ENCODE assay signal across 9 mouse cellular contexts in genomic region chr13:104074731-104075130, GRCm38 (mm10). TPM values are rescaled to one million over a fixed set of nuclear protein-coding genes. Genes with fewer than 3 reads are reported as not detected.
DNase-seq lines count a peak whose midpoint lies in the region; ATAC-seq and TF ChIP-seq lines count a peak whose summit lies in the region.
"Had no signal": no experiment of that assay in that cellular context is flagged by ENCODE, and none has a peak within 500 bp of the region (broad histone marks: within the 10 kb centered on the region; RNA-seq: fewer than 3 reads in every experiment).

No protein-coding gene starts in this region.

- no peak for ATAC-seq in forebrain, embryonic 11.5 days (replicated peaks; ENCODE audit: low FRiP score)
- ATAC-seq in hindbrain, embryonic 11.5 days (ENCODE audit: low FRiP score) = no peak
- ATAC-seq: Patski had no signal

- peaks cover 11% of the 10 kb centered on the region; the same call in 1 of the 2 replicates for H3K4me1 ChIP-seq in lung, adult 2 months (ENCODE audit: control insufficient read depth, insufficient read depth, low read length)
- no peaks in the 10 kb centered on the region for H3K4me1 ChIP-seq in forebrain, embryonic 11.5 days (replicated peaks; ENCODE audit: control insufficient read depth, insufficient read depth, low read length)
- no peaks in the 10 kb centered on the region for H3K4me1 ChIP-seq in hindbrain, embryonic 11.5 days (replicated peaks; ENCODE audit: control insufficient read depth, insufficient read depth, low read length)

- no peak for TF ChIP-seq CTCF in lung, adult 2 months (IDR thresholded peaks at IDR 0.05; ENCODE audit: insufficient read depth, low read length)

- no peak overlapping the region for H3K4me2 ChIP-seq in forebrain, embryonic 11.5 days (ENCODE audit: low read depth, low read length, severe bottlenecking)
- no peak overlapping the region for H3K4me2 ChIP-seq in hindbrain, embryonic 11.5 days (replicated peaks; ENCODE audit: low read depth, low read length)

- TF ChIP-seq POLR2A in lung, adult 2 months (IDR thresholded peaks at IDR 0.05; ENCODE audit: borderline replicate concordance, extremely low read depth, low read depth, low read length) = peak; percentile 37; the same call in 1 of the 2 replicates

- H3K9ac ChIP-seq in forebrain, embryonic 11.5 days (ENCODE audit: low read length) = no peak overlapping the region
- H3K9ac ChIP-seq in hindbrain, embryonic 11.5 days (ENCODE audit: low read depth, low read length) = no peak overlapping the region

- 12% methylated on average over 10 of the region's 10 CpGs for WGBS in lung, adult 2 months
- 81% methylated on average over 10 of the region's 10 CpGs for WGBS in forebrain, embryonic 11.5 days
- WGBS in hindbrain, embryonic 11.5 days = 87% methylated on average over 10 of the region's 10 CpGs

- peak; percentile 80 for DNase-seq in 3134 (ENCODE audit: extremely low read depth, insufficient read length, low spot score)
- DNase-seq in c-Kit-positive CD71-negative TER-119-negative erythroid progenitor cells, embryonic 14.5 days (ENCODE audit: low read depth) = peak; percentile 8
- peak; percentile 46 to 56 for DNase-seq in heart, postnatal 36 days
- peak; percentile 36 for DNase-seq in lung, adult 2 months
- no peak for DNase-seq in spleen, postnatal 4 days (ENCODE audit: low spot score in 2 of 2)
- no peak for DNase-seq in forebrain, embryonic 11.5 days (ENCODE audit: low spot score)
- no peak for DNase-seq in hindbrain, embryonic 11.5 days (ENCODE audit: low spot score)
- DNase-seq in right cerebral cortex, adult 18-20 months = no peak

- no peaks in the 10 kb centered on the region for H3K9me3 ChIP-seq in forebrain, embryonic 11.5 days (ENCODE audit: control insufficient read depth, low read length)
- H3K9me3 ChIP-seq in hindbrain, embryonic 11.5 days (ENCODE audit: control insufficient read depth, low read length) = no peaks in the 10 kb centered on the region

- intact Hi-C loops in heart, postnatal 36 days (cut with DNase I) = no loop called here

- no peak overlapping the region for H3K27ac ChIP-seq in forebrain, embryonic 11.5 days (ENCODE audit: low read depth, low read length)
- no peak overlapping the region for H3K27ac ChIP-seq in hindbrain, embryonic 11.5 days (ENCODE audit: low read depth, low read length)

- H3K36me3 ChIP-seq in forebrain, embryonic 11.5 days (ENCODE audit: control insufficient read depth, insufficient read depth, low read length) = no peaks in the 10 kb centered on the region
- H3K36me3 ChIP-seq in hindbrain, embryonic 11.5 days (ENCODE audit: control insufficient read depth, insufficient read depth, low read length) = no peaks in the 10 kb centered on the region

- H3K4me3 ChIP-seq in lung, adult 2 months (replicated peaks; ENCODE audit: extremely low read depth, low read depth, low read length) = no peak overlapping the region
- no peak overlapping the region for H3K4me3 ChIP-seq in forebrain, embryonic 11.5 days (ENCODE audit: low read depth, low read length)
- no peak overlapping the region for H3K4me3 ChIP-seq in hindbrain, embryonic 11.5 days (ENCODE audit: low read depth, low read length)

- no peaks in the 10 kb centered on the region for H3K27me3 ChIP-seq in forebrain, embryonic 11.5 days (ENCODE audit: control insufficient read depth, insufficient read depth, low read length)
- H3K27me3 ChIP-seq in hindbrain, embryonic 11.5 days (ENCODE audit: control insufficient read depth, insufficient read depth, low read length) = no peaks in the 10 kb centered on the region
- H3K27me3 ChIP-seq: Patski had no signal

RNA-seq across cellular contexts. Expression of gene Nln, which starts 34.7 kb away (rescaled TPM):
- 10 to 100 TPM; 10.6 to 14.8 TPM for total RNA-seq in heart, postnatal 36 days (2021)
- polyA plus RNA-seq in lung, adult 2 months (2012; rRNA removed) = 7.7 and 12.4 TPM in 2 replicates
- 21.1 TPM in 2 replicates for polyA plus RNA-seq in forebrain, embryonic 11.5 days (2014; fragmentation: Nextera tagmentation; extraction: Ambion mirVana)
- polyA plus RNA-seq in hindbrain, embryonic 11.5 days (2014; fragmentation: Nextera tagmentation; extraction: Ambion mirVana) = 22.8 and 26.1 TPM in 2 replicates

RNA-seq across cellular contexts. Expression of gene Sgtb, which starts 34.8 kb away (rescaled TPM):
- 1 to 10 TPM in 1 of 2 experiments, under 1 TPM in 1; 0.97 to 1.5 TPM for total RNA-seq in heart, postnatal 36 days (2021)
- 2.1 and 2.5 TPM in 2 replicates for polyA plus RNA-seq in lung, adult 2 months (2012; rRNA removed)
- 16.7 and 18.1 TPM in 2 replicates for polyA plus RNA-seq in forebrain, embryonic 11.5 days (2014; fragmentation: Nextera tagmentation; extraction: Ambion mirVana)
- 27.6 and 27.9 TPM in 2 replicates for polyA plus RNA-seq in hindbrain, embryonic 11.5 days (2014; fragmentation: Nextera tagmentation; extraction: Ambion mirVana)

Comparison
In these comparisons a context has a peak if more than half of its experiments do, and no peak if none do; other contexts are left out.
1. DNase-seq: peak in 3134 (single experiment), c-Kit-positive CD71-negative TER-119-negative erythroid progenitor cells, embryonic 14.5 days (single experiment), heart, postnatal 36 days (2 of 2) and lung, adult 2 months (single experiment); none in spleen, postnatal 4 days (0 of 2), forebrain, embryonic 11.5 days (single experiment), hindbrain, embryonic 11.5 days (single experiment) and right cerebral cortex, adult 18-20 months (single experiment).